Mouse (Mus musculus): ENCODE measurements around the gene Cmklr1.

DNA sequence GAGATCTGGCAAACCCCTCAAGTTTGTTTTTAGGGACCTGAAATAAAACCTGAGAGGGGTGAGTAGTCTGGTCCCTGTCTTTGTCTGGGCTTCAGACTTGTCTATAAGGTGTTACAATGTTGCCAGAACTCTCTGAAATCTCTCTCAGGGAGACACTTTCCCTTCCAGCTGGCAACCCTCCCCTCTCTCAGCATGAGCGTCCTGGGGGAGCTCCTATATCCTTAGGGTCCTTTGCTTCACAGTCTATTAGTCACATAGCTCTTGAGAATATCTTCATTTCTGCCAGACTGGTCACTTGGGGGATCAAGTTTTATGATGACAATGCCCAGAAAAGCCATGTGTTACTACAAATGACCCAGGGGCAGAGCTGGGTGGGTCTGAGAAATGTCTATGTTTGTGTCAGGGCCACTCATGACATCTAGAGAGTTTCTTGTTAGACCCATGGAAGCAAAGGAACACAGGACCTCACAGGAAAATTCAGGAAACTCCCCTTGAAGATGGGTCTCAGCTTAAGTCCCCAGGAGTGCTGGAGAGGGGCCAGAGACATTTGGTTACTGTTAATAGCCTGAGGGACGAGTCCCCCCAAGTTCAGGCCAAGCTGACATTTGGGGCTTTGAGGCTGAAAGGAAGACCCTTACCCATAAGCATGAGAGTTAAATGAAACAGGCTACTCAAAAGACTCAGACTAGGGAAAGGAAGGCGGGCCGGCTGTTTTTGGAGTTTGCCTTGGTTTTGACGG lies 66.6 kb downstream of the Cmklr1 start:
- TF ChIP-seq CTCF (IDR thresholded peaks at IDR 0.05; ENCODE audit: low read depth), result no peak
- TF ChIP-seq EP300 (IDR thresholded peaks at IDR 0.05; ENCODE audit: low read depth), result no peak

All from heart, postnatal 0 days (tissue).